Mouse (Mus musculus): Measurements from ENCODE around the gene Carns1. TPM values are rescaled to one million over a fixed set of nuclear protein-coding genes. Genes with fewer than 3 reads are reported as not detected.

Gene Carns1
- 10 to 100 TPM; 65.5 to 69.4 TPM for total RNA-seq (2021)
- long read RNA-seq, experiment 1, transcript Carns1-201 (10 exons, 3,968 nt), result major isoform, 13 of 52 reads
- long read RNA-seq, experiment 1, partial matches to known transcripts, result 8 of 52 reads
- long read RNA-seq, experiment 1, other reads (novel, unspliced or antisense), result 30 of 52 reads
- long read RNA-seq, experiment 2, transcript Carns1-201 (10 exons, 3,968 nt), result major isoform, 29 of 109 reads
- long read RNA-seq, experiment 2, partial matches to known transcripts, result 21 of 109 reads
- long read RNA-seq, experiment 2, other reads (novel, unspliced or antisense), result 58 of 109 reads

GRCm38 (mm10) chr19:4175368-4175947 lies at the start of gene Carns1:
Gene Carns1, minus strand, starts transcription at chr19:4175479.
- no peak for DNase-seq (ENCODE audit: low spot score in 2 of 2)

GRCm38 (mm10) chr19:4222165-4222564 lies 46.9 kb upstream of the Carns1 start:
- DNase-seq (ENCODE audit: low spot score in 2 of 2), result no peak

GRCm38 (mm10) chr19:4220957-4221743 lies 45.9 kb upstream of the Carns1 start:
- no peak for DNase-seq (ENCODE audit: low spot score in 2 of 2)

GRCm38 (mm10) chr19:4220416-4220815 lies 45.1 kb upstream of the Carns1 start:
- no peak for DNase-seq (ENCODE audit: low spot score in 2 of 2)

- no peak for DNase-seq (ENCODE audit: low spot score in 2 of 2)
Measured at GRCm38 (mm10) chr19:4219943-4220342, 44.7 kb upstream of the Carns1 start.

- DNase-seq (ENCODE audit: low spot score in 2 of 2), result no peak
Measured at GRCm38 (mm10) chr19:4218784-4219183, 43.5 kb upstream of the Carns1 start.

GRCm38 (mm10) chr19:4218293-4218692 lies 43.0 kb upstream of the Carns1 start:
- no peak for DNase-seq (ENCODE audit: low spot score in 2 of 2)

- DNase-seq (ENCODE audit: low spot score in 2 of 2), result no peak
Measured at GRCm38 (mm10) chr19:4217855-4218254, 42.6 kb upstream of the Carns1 start.

- DNase-seq (ENCODE audit: low spot score in 2 of 2), result no peak
Measured at GRCm38 (mm10) chr19:4217140-4217539, 41.9 kb upstream of the Carns1 start.

GRCm38 (mm10) chr19:4216041-4216685 lies 40.9 kb upstream of the Carns1 start:
- DNase-seq (ENCODE audit: low spot score in 2 of 2), result peak in 1 of 2 experiments; percentile 35

GRCm38 (mm10) chr19:4215451-4215840 lies 40.2 kb upstream of the Carns1 start:
- no peak for DNase-seq (ENCODE audit: low spot score in 2 of 2)

GRCm38 (mm10) chr19:4214771-4215450 lies 39.6 kb upstream of the Carns1 start:
- peak in 1 of 2 experiments; percentile 36 for DNase-seq (ENCODE audit: low spot score in 2 of 2)

- peak in 1 of 2 experiments; percentile 49 for DNase-seq (ENCODE audit: low spot score in 2 of 2)
Measured at GRCm38 (mm10) chr19:4214071-4214770, 38.9 kb upstream of the Carns1 start, which contains the start of the genes Clcf1 and AC109138.7. Gene Clcf1, plus strand, starts transcription at chr19:4214238. Gene AC109138.7, plus strand, starts transcription at chr19:4214357.

- no peak for DNase-seq (ENCODE audit: low spot score in 2 of 2)
Measured at GRCm38 (mm10) chr19:4213524-4213974, 38.3 kb upstream of the Carns1 start.

- DNase-seq (ENCODE audit: low spot score in 2 of 2), result no peak
Measured at GRCm38 (mm10) chr19:4211891-4212588, 36.8 kb upstream of the Carns1 start.

GRCm38 (mm10) chr19:4208563-4208962 lies 33.3 kb upstream of the Carns1 start:
- no peak for DNase-seq (ENCODE audit: low spot score in 2 of 2)

GRCm38 (mm10) chr19:4206971-4207370 lies 31.7 kb upstream of the Carns1 start:
- peak; percentile 32 to 66 for DNase-seq (ENCODE audit: low spot score in 2 of 2)

GRCm38 (mm10) chr19:4204889-4205288 lies 29.6 kb upstream of the Carns1 start:
- no peak for DNase-seq (ENCODE audit: low spot score in 2 of 2)

- DNase-seq (ENCODE audit: low spot score in 2 of 2), result no peak
Measured at GRCm38 (mm10) chr19:4203604-4204326, 28.5 kb upstream of the Carns1 start.
